Mouse (Mus musculus) testis, postnatal 10 days (tissue): Measurements from ENCODE around the gene Smim23.

Source experiments
- DNase-seq: peaks from one replicate; pipeline ENCODE4 v3.0.0; 2021; ENCODE audit warnings: low spot score

Gene Smim23

DNA sequence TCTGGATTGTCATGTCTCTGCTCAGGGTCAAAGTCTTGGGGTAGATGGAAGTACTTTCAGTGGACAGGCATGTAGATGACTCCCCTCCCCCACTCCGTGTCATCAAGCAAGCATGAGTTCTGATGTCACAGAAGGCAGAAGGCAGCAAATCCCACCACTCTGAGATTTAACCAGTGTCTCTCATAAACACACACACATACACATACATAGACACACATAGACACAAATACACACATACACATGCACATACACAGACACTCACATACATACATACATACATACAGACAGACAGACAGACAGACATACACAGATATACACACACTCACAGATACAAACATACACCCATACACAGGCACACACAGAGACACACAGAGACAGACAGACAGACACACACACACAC lies at the start of gene Smim23:
Gene Smim23 (minus strand): TSS at position 101 of the 400 bp plus-strand sequence.
- DNase-seq = no peak

DNA sequence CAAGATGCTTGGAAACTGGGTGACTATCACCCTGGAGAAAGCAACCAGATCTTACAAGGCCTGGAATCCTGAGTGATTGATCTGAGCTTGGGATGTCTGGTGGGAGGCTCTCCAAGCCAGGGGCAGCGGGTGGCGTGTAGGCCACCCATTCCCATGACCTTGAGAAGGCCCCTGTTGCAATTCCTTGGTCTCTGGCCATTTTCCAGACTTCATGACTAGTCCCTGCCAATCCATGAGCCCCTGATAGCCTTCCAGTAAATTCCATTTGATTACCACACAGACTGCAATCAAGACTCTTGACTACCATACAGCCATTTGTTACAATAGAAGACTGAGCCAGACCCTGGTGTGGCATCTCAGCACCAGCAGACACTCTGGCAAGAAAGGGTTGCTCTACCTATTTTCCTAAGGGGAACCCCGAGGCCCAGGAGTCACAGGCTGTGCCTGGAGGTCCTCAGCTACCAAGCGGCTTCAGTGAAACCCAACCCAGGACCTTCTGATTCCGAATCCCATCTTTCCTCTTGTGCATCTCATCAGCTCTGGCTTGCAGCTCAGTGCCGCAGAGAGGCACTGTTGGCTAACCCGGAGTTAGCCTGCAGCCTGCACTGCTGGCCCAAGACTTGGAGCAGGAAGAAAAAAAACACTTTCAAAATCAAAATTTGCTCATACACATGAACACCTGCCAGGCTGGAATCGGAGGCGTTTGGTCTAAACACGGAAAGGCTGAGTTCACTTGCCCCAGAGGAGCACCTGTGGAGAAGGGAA lies 44.4 kb upstream of the Smim23 start:
- no peak for DNase-seq

DNA sequence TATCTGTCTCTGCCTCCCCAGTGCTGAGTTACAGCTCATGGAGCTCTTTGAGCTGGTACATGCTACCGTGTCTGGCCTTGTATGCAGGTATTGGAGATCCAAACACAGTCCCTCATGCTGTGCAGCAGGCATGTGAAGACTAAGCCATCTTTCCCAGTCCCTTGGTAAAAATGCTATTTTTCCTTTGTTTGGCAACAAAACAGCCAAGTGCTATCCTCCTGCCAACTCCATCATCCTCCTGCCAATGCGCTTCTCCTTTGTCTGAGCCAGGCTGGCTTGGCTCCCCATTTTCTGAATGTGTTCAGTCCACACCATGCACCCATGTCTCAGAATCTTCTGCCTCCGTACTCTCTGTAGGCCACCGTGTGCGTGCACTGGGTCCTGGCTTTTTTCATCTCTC lies 40.2 kb upstream of the Smim23 start:
- DNase-seq = no peak

DNA sequence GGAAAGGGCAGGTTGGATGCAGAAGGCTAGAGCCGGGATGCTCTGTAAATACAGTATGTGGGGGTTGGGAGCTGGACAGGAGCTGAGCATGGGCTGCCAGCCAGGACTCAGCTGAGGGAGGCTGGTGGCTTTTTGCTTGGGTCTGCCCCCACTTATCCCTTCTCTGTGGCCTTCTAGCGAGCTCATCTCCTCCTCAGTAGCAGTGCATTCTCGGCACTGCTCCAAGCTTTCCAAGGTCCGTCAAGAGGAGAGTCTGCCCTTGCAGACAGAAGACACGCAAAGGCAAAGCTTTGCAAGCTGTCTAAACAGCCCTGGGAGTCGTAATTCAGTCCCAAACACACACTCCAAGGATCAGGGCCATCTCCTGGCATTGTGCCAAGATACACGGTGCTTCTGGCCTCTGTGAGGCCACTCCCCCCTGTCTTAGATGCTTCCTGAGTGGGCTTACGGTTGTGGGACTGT lies 33.0 kb upstream of the Smim23 start:
- peak; percentile 83 for DNase-seq

DNA sequence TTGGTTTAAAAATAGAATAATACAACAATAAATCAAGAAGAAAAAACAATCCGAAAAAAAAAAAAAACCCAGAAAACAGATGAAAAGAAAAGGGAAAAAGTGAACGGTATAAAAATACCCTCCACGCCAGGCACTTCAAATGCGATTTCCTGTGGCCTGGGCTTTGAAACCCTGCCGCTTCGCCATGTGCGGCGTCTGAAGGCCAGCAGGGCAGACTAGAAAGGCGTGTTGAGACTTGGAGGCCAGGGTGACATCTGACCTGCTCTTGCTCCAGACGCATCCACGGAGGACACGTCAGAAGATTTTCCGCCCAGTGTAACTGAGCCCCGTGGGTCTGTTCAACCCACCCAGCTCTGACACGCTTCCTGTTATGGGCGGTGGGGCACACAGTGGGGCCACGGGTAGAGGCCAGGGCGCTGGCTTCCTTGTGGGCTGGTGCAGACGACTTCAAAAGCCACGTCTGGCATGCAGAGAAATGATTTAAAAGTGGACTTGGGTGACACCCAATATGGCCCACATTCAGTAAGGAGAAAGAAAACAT lies 22.3 kb upstream of the Smim23 start:
- DNase-seq = no peak

DNA sequence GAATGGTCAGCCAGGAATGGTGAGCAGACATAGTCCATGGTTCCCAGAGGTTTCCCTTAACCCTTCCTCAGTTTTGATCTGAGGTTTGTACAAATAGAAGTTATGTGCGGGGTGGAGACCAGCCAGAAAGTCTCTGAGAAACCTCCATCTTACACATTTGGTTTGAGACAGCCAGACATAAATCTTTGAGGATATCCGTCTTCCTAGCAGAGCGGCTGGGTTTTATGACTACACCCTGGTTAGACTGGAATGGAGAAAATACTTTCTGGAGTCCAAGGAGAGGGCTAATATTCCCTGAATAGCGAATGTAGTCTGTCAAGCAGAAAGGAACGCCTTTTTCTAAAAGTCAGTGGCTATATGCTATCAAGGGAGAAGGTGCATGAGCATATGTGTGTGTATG lies 16.8 kb upstream of the Smim23 start:
- no peak for DNase-seq

DNA sequence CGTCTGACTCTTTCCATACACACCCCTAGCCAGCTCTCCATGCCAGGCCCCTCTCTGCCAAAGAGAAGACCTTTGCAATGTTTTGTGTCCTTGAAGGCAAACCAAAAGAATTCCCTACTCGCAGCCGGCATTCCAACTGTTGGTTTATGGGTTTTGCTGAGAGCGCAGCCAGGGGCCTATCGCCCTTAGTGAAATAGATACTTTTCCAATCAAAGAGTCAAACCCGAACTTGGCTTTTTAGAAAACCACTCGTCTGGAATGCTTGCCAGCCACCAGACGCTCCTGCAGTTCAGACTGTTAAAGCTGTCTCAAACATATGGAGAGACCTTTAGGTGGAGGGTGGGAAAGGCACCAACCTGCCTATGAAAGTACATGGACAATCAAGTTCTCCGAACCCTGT lies 15.9 kb upstream of the Smim23 start:
- no peak for DNase-seq

DNA sequence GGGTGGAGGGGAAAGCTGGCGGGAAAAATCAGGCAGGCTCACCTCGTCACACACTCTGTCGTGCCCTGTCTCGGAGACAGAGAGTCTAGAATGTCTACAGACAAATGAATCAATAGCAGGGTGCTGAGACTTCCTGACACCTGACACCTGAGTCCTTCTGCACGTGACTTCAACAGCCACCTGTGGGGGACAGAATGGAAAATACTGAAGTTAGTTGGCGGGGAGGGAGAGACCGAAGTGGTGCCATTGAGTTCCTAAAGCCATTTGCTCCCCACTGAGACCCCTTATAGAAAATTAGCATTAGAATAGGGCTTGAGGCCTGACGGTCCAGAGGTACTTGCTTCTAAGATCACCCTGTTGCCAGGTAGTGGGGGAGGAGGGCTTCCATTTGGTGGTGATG lies 10.6 kb upstream of the Smim23 start:
- DNase-seq = no peak

DNA sequence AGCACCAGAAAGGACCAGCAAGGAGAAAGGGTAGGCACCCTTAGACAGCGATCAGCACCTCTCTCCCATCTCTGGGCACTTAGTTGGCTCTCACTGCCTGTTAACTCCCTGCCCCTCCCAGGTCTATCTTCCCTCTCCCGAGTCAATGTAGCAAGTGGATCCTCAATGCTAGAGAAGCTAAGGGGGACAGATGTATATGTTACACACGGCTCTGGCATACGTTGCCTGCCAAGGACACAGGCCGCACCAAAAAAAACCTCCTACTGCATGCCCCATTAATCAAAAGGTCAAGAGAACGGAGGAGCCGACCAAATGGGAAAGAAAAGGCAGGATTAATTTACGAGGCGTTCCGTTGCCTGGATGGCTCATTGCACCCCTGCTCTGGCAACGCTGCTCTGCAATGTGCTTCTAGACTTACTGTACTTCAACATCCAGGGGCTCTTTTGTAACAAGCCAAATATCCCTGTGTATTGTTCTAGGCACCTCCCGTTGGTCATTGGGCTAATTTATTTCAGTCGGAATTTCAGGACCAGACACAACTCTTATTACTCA lies 10.0 kb upstream of the Smim23 start:
- DNase-seq = no peak

DNA sequence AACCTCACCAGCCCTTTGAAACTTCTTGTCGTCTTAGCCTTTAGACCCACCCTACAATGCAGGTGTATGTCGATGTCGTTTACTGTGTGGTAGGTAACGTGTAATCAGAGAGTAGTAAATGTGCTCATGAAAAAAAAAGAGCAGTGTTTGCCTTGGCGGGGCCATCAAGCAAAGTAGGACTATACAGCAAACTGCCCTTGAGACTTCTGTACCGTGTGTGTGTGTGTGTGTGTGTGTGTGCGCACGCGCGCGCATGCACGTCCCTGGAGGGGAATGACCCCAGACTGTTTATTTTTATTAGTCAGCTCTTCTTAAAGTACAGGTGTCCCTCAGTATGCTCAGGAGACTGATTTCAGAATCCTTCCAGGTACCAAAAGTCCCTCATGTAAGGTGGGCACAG lies 6.8 kb downstream of the Smim23 start:
- no peak for DNase-seq

DNA sequence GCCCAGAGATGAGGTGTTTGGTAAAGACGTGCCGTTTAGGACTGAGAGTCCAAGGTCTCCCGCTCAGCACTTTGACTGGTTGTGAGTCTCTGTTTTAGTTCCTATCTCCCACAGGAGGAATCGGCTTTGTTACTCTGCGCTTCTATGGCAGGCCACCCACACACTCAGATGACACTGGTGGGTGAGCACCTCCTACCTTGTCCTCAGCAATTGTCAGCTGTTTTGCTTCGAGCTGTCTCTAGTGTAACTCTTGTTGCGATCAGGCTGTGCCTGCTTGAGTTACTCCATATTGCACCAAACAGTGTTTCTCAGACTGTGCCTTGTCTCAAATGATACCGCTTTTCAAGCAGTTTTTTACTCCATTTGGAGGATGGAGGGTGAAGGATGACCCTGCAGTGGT lies 10.1 kb downstream of the Smim23 start:
- no peak for DNase-seq

DNA sequence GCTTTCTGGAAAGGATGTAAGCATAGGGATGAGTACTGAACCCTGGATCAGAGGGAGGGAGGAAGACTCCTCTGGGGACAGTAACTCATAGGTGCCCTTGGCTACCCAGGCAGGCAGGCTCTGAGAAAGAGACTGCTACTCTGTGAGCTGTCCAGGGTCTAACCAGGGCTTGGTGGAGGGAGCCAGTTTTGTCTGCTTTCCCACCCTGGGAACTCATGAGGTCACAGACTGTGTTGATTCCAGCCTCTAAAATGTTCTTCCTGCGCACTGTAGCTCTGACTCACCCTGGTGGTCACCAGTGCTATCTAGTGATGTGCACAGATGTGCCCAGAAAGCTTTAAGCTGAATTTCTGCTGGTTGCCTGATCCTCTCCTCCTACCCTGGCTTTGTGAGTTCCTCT lies 15.3 kb downstream of the Smim23 start:
- no peak for DNase-seq

DNA sequence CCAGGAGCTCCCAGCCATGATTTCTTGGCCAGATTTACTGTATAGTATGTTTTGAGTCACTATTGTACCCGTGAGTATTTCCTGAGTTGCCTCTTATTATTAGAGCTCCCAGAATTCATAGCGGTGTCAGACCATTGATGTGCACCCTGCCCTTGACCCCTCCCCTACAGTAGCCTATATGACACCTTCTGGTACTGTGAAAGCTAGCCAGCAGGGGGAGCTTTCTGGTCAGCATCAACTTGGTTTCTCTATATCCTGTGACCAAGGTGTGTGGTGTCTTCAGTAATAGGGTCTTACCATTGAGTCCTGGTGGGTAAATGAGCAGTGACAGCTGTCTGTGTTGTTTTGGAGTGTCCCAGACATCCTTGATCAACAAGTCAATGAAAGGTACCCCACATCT lies 18.4 kb downstream of the Smim23 start:
- peak; percentile 73 for DNase-seq

DNA sequence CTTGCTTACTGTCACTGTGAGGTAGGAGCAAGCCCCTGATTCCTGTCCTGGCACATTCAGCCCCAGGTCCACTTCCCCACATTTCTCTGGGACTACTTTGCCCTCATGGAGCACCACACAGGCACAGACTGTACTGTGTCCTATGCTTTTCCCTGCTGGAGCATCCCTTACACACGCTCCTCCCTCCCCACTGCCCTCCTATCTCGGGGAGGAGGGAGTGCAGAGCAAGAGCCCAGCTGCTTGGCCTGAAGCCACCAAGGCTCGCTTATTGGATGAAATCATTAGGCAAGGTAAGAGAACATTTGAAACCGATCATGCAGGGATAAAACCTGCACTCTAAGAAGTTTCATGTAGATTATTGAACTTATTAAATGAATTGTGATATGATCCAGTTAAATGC lies 20.7 kb downstream of the Smim23 start:
- peak; percentile 61 for DNase-seq

DNA sequence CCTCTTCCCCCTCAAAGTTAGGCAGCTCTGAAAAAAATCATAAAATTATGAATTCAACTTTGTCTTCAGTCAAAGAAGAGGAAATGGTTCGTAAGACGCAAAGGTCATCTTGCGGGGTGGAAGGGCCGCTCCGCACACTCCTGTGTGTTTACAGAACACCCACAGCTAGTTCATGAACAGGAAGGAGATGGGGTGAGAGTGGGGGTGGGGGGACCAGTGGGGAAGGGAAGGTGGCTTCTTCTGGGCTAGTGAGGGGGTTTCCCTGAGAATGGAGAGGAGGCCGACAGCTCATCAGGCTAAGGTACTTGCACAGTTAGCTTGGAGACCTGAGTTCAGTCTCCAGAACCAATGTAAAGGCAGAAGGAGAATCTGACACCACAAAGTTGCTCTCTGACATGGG lies 22.7 kb downstream of the Smim23 start:
- no peak for DNase-seq

DNA sequence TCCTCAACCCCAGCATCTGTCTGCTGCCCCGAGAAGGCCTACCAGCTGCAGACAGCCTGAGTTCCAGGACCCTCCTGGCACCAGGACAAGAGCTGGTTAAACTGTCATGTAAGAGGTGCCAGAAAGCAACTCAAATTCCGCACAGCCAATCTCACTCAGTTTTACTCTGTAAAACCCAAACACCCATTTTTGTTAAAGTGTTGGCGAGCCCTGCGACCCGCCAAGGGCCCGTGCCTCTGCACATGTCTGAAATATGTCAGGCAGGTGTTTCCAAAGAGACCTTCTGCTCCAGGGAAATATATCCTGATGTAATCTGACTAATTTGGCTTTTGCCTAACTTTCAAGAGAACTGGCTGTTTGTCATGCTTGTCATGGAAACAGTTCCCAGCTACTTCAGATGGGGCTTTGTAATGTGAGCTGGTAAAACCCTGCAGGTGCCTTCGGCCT lies 23.5 kb downstream of the Smim23 start:
- DNase-seq = no peak

DNA sequence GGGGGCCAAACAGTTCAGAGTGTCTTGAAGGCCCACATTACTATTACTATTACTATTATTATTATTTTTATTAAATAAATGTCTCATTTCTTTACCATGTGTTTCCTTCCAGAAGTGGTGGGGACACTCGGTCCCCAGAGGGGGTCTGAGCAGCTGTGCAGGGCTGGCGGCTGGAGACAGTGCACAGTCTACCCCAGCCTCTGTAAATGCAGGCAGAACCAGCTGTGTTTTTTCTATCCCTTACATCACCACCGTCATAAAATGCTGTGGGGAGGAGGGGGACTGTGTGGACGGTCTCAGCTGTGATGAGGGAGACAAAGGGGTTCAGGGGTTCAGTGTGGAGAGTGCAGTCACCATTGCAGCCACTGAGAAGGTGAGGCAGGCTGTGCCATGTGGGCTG lies 26.0 kb downstream of the Smim23 start:
- no peak for DNase-seq

DNA sequence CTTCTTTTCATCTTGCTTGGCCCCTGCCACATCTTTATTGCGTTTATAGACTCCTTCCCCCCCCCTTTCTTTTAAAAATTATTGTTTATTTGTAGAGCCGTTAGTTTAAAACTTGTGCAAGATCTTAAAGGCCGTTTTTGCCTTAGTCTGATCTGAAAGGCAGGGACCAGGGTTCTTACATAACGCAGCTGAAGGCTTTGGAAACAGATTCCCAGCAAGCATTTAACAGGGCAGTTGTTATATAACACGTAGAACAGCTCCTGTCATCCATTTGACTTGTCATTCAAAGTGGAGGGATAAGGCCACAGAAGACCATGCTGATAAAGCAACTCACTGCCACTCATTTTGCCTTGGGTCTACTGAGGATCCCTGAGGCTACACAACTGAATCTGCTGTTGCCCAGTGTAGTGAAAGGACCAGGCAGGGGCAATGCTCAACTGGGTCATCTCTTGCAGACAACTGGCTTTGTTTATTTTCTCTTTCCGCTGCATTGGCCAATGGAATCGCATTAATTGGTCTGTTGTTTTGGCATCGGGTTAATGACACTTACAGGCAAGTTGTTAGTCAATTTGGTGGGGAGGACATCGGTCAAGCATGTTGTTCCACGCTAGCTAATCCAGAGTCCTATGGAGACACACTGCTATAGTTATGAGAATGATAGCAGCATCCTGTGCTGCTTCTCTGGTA lies 29.5 kb downstream of the Smim23 start:
- DNase-seq = no peak

DNA sequence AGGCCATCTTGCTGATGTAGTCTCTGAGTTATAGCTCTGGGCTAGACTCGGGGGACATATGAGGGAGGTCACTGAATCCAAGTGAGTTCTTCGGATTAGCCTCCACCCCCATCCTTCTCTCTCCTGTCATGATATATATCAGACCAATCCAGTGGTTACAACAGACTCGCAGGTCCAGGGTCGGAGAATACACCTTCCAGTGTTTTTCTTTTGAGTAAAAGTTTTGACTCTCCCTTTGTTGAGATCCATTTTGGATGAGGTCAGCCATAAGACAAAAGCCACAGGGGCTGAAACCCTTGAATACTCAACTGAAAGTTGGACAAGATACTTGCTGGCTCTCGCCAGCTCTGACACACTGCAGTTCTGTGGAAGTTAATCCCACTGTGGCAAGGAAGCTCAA lies 38.2 kb downstream of the Smim23 start:
- no peak for DNase-seq

DNA sequence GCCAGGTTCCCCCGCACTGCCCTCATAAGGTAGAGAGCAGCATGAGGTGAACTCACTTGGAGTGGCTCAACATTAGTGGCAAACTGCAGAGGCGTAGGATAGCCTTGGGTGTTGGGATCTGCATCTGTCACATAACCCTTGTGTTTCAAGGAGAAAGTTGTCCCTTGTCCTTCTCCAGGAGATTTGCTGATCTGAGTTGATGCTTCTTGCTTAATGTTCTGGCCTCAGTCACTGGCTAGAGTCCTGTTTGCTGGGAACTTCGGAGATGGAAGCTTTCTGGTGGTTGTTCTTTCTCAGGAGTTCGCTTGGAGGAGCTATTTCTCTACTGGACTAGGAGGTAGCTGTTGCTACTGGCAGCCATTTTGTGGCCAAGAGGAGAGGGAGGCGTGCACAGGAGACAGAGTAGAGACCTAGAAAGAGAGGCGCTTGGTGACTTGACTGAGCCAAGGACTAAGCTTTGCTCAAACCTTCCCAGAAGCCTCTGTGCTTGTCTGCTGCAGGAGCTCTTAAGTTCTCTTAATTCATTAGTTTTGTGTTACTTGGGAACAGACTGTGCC lies 38.7 kb downstream of the Smim23 start:
- no peak for DNase-seq

DNA sequence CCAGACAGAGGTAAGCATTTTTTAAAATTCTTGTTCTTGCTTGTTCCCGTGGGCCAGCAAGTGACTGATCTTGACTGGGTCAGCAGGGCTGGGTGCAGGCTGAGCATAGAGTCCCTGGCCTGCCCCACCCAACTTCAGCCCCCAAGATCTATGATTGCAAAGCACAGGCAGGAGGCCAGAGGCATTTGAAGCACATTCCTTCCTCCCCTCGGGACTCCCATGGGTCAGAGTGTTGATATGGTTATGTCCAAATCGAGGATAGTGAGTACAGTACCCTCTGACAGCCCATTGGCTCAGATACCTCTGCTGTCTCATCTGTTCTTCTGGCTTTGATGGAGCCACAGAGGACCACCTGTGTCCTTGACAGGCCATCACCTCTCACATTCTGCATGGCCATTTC lies 41.7 kb downstream of the Smim23 start:
- DNase-seq = no peak

DNA sequence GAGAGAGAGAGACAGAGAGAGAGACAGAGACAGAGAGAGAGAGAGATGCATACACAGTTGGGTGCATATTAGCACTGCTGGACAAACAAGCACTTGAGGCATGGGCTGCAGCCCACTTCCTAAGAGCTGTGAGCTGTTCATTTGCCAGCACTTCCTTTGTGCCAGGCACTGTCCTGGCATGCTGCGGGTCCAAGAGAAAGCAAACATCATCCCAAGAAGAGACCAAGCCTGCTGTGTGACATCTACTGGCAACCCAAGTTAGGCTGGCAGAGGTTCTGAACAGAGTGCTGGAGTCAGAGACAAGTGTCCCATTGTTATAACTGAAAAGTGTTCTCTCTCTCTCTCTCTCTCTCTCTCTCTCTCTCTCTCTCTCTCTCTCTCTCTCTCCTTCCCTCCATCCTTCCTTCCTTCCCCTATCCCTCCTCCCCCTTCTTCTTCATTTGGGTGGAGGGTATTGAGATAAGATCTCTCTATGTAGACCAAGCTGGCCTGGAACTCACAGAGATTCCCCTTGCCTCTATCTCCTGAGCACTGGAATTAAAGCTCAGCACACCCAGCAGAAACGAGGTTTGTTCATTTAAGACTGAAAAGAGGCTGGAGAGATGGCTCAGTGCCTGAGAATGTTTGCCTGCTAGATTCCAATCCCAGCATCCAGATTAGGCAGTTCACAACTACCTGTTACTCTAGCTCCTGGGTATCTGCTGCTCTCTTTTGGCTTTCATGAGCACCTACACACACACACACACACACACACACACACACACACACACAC lies 42.6 kb downstream of the Smim23 start:
- DNase-seq = no peak
